Mouse (Mus musculus): ENCODE measurements around the gene Glipr1l2.
"Not testable (repeated sequence)": the region's sequence is repeated elsewhere in the genome, so short reads cannot be mapped to it uniquely, and the experiment has no call there.

GRCm38 (mm10) chr10:112060583-112060934 is 22.6 kb upstream of the Glipr1l2 start:
- TF ChIP-seq CTCF (IDR thresholded peaks at IDR 0.05; ENCODE audit: low read depth, low read length); POLR2A (IDR thresholded peaks at IDR 0.05; ENCODE audit: borderline replicate concordance, low read depth, low read length): not testable (repeated sequence)

Measured in bone marrow macrophage, adult 2 months (primary cell).